Mouse (Mus musculus): ENCODE measurements around the gene Stpg2.
"Not testable (repeated sequence)": the region's sequence is repeated elsewhere in the genome, so short reads cannot be mapped to it uniquely, and the experiment has no call there.

Stpg2 gene

GRCm38 (mm10) chr3:139419142-139419541, 213.6 kb downstream of the Stpg2 start:
- no peak for DNase-seq (ENCODE audit: low read depth, low spot score)

GRCm38 (mm10) chr3:139442170-139442569, 236.7 kb downstream of the Stpg2 start:
- DNase-seq (ENCODE audit: low read depth, low spot score): no peak

GRCm38 (mm10) chr3:139495939-139496338, 290.4 kb downstream of the Stpg2 start:
- DNase-seq (ENCODE audit: low read depth, low spot score): no peak

DNA sequence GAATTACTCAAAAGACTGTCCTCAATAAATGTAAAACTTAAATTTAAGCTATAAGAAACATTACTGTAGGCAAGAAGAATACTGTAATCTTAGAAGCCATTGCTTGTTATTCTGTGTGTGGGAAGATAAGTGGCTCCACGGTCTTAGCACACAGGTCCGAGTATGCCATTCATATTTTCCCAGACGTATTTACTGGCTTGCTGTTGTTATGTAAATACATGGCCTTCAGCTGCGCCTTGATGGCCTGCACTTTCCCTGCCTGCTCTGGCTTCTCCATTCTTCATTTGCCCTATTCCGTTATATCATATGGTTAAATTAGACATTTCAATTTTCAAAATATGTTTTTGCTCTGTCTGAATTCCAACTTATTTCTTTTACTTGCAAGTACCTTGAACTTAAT, 296.7 kb downstream of the Stpg2 start:
- DNase-seq (ENCODE audit: low read depth, low spot score): no peak

DNA sequence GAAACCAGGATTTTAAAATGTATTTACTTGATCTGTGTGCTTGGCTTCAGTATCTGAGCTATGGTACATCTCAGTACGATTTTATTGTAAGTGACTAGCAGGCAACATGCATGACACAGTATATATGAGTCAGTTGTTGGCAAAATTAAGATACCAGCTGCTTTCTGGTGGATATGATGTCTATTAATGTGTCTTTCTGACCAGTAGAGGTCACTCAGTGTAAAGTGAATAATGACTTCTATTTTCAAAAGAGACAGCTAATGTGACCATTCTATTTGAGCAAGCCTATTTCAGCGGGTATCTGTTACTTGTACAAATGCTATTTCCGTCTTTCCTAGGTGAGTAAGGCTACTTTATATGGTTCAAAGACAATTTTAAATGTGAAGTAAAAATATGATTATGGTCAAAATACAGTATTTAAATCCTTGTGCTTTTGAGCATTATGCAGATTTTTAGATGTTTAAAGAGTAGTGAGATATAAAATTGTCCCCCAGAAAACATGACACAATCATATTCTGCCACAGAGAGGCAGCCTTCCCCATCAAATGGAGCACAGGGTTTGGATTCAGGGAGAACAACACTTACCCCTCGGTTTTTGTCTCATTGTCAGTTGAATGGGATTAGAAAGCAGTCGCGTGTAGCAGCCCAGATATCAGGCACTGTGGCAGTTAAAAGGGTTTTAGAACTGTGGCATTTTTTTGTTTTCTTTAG, 303.9 kb downstream of the Stpg2 start:
- DNase-seq (ENCODE audit: low read depth, low spot score): no peak

- no peak for DNase-seq (ENCODE audit: low read depth, low spot score)
Observed at GRCm38 (mm10) chr3:139578496-139578895, 373.0 kb downstream of the Stpg2 start.

GRCm38 (mm10) chr3:139581298-139581697, 375.8 kb downstream of the Stpg2 start:
- no peak for DNase-seq (ENCODE audit: low read depth, low spot score)

DNA sequence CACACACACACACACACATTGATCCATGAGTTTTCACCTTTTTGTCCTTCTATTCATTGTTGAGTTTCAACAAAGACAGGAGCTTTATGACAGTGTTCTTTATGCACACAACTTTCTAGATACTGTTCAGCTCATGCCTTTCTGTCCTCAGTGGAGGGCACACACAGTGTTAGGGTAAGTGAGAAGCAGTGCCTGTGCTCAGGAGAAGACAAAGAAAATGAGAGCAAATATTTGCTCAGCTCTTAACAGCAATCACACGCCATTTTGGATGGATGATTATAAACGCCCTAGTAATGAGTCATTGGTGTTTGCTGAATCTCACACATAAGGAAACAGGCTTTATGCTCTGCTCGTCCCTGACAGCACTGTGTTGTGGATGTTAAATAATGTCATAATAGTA, 394.0 kb downstream of the Stpg2 start:
- DNase-seq (ENCODE audit: low read depth, low spot score): no peak

DNA sequence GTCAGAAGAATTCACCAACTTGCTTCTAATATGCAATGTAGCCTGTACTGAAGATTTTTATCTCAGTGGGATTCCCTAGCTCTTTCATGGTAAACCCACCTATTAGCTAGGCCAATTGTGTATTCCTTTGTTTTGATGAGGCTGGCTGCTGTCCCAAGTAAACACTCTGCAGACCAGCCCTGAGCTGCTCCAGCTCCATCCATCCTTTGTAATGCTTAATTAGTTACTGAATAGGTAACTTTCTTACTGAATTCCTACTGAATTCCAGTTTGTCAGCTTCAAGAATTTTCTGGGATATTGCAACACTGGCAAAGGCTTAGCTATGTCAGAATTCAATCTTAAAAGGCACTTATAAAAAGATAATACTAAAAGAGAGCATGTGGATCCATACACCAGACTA, 402.8 kb downstream of the Stpg2 start:
- peak; percentile 77 for DNase-seq (ENCODE audit: low read depth, low spot score)

DNA sequence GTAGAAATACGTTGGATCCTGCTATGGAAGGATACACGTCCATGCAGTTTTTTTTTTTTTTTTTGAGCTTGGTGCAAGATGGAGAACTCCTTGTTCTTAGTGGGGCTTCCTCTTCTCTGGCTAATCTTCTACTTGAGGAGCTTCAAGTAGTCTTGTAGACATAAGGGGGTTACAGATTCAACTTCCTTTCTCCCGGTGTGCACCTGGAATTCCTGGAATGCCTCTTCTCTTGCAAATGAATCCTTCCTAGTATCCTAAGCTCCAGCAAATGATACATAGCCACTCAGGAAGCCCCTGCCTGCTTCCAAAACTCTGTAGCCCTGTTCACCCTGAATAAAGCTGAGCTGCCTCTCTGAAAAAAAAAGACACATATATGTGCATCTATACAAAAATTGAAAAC, 409.1 kb downstream of the Stpg2 start:
- DNase-seq (ENCODE audit: low read depth, low spot score): peak; percentile 88

DNA sequence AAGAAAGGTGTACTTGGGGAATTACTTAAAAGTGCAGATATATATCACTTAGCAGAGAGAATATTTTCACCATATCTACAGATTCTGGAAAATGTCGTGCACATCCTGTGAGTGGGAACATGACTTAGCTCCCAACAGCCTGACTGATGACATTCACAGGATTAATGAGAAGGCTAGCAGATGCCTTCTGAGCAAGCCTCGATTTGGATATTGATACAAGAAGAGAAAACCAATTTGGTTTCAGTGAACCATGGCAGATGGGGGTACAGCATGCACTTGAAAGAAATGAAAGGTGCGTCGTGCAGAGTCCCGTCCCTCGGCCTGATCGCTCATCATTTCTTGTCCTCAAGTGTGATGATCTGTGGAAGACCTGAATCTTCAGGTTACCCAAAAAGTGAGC, 410.3 kb downstream of the Stpg2 start:
- DNase-seq (ENCODE audit: low read depth, low spot score): no peak

DNA sequence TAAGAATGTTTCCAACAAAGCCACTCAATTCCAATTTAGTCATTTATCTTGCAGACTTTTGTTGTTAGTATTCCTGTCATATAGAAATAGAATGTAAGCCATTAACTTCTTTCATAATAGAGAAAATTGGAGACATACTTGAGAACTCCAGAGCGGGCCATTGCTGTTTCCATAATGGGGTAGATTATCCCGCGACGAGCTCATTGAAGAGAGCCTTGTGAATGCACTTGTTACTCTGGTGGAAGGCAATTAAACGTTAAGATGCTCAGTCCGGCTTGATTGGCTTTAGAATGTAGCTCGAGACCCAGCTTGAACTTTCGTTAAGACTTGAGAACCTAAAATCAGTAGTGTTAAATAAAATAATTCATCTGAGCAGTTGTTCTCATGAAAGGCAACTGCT, 432.4 kb downstream of the Stpg2 start:
- DNase-seq (ENCODE audit: low read depth, low spot score): no peak

DNA sequence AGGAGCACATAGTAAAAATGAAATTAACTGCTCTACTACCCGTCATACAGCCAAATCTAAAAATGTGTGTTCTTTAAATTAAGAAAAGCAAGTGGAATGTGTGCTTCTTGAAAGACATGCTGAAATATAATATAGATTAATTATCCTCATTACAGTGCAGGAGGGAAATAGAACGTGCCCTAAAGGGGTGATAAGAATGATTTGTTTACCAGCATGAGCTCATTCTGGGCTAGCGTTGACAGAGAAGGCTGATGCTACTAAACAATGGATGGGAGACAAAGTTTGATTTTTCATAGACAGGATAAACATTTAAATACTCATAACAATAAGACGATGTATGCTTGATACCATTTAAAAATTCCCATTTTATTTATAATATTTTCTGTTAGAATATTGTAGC, 446.0 kb downstream of the Stpg2 start:
- no peak for DNase-seq (ENCODE audit: low read depth, low spot score)

GRCm38 (mm10) chr3:139659416-139659815, 453.9 kb downstream of the Stpg2 start:
- no peak for DNase-seq (ENCODE audit: low read depth, low spot score)

DNA sequence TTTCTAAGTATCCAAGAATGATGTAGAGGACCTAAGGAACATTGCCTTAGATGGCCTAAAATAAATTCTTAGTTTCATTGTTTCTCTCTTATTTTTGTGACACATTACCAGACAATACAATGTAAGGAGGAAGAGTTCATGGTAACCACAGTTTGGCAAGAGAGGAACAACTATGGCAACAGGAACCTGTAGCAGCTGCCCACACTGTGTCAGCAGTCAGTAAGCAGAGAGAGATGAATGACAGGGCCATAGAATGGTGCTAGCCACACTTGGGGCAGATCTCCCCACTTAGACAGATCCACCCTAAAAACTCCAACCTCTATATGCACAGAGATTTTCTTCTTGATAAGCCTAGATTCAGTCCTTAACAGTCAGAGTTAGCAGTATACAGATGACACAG, 456.7 kb downstream of the Stpg2 start:
- no peak for DNase-seq (ENCODE audit: low read depth, low spot score)

DNA sequence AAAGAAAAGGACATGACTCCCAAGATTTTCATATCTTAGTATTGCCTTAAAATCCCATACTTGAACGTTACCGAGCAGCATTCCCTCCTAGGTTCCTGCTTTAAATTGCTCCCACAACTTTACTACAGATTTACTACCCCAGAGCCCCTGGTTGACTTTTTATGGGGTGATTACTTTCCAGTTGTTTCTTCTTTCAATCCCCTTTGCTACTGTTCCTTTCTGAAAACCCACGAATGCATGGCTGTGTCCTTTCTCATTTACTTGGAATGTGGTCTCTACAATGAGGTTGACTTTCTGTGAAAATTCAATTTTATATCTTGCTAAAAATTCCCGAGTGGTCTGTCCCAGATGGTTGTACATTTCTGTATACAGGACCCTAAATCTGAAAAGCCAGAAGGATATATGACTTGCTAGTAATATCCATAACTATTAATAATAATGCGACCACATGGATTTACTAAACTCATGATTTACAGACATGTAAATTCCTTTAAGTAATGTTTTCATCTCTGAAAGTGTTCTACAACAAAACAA, 458.3 kb downstream of the Stpg2 start:
- no peak for DNase-seq (ENCODE audit: low read depth, low spot score)

GRCm38 (mm10) chr3:139665047-139665446, 459.6 kb downstream of the Stpg2 start:
- no peak for DNase-seq (ENCODE audit: low read depth, low spot score)

DNA sequence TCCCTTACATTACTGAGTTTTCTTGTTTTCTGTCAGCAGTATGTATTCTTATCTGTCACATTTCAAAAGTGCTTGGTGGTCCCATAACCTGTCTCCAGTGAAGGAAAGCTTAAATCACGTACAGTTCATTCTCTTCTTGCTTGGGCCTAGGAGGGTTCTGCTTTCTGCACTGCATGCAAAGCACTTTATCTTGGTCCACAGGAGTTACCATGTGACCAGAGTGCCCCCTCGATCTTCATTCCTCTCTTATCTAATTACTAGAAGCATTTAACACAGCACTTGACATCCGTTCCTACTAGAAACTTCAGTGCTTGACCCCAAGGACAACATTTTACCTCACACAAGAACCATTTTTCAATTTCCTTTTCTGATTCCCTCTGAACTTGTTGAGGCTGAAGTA, 470.7 kb downstream of the Stpg2 start:
- DNase-seq (ENCODE audit: low read depth, low spot score): no peak

DNA sequence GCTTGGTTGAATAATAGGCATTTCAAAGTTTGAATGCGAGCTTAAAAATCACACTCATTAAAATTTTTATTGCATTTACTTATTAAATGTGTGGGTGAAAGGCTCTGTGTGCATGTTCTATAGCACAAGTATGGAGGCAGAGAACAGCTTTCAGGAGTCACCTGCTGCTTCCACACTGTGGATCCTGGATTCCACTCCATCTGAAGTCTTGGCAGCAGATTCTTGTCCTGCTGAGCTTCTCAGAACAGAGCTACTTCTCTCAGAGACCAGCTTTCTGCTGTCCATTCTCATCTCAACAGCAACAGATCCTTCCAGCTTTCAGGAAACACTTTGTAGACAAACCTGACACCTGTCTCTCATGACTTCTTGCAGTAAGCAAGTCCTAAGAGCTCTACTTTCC, 471.2 kb downstream of the Stpg2 start:
- DNase-seq (ENCODE audit: low read depth, low spot score): no peak

DNA sequence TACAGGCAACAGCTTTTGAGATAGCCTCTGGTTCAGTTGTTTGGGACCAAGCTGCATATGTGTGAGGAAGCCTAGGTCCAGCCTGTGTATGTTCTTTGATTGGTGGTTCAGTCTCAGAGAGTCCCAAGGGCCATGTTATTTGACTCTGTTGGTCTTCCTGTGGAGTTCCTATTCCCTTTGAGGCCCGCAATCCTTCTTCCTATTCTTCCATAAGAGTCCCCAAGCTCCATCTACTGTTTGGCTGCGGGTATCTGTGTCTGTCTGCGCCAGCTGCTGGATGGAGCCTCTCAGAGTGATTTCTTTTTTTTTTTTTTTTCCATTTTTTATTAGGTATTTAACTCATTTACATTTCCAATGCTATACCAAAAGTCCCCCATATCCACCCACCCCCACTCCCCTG, 498.7 kb downstream of the Stpg2 start:
- DNase-seq (ENCODE audit: low read depth, low spot score): not testable (repeated sequence)

DNA sequence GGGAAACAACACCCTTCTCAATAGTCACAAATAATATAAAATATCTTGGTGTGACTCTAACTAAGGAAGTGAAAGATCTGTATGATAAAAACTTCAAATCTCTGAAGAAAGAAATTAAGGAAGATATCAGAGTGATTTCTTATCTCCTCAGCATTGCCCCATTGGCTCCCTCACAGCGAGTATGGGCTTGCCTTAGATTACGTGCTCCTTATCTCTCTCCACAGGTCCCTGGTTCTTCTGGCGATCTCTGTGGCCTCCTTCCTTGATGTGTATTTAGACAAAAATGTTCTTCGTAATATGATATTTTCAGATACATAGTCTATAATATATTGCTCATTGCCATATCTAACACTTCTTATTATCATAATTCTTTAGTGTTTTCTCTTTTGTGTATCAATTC, 501.9 kb downstream of the Stpg2 start:
- DNase-seq (ENCODE audit: low read depth, low spot score): not testable (repeated sequence)

DNA sequence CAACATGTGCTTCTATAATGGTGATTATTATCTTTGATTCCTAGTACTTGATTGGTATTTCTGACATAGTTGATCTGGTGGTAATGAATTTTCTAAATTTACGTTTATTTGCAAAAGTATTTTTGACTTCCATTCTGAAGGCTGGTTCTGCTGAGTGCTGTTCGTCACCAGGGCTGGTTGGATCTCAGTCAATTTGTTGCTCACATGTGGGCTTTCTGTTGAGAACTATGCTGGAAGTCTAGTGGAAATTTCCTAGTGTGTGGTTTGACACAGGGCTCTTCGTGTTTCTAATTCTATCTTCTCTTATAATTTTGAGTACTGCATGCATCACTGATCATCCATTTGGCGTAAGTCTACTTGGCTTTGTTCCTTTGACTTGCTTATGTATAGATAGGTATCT, 504.3 kb downstream of the Stpg2 start:
- DNase-seq (ENCODE audit: low read depth, low spot score): no peak

GRCm38 (mm10) chr3:139728751-139729150, 523.3 kb downstream of the Stpg2 start:
- no peak for DNase-seq (ENCODE audit: low read depth, low spot score)

GRCm38 (mm10) chr3:139729248-139729647, 523.8 kb downstream of the Stpg2 start:
- DNase-seq (ENCODE audit: low read depth, low spot score): no peak
